Mouse (Mus musculus): ENCODE results near the gene Chn1.

DNA sequence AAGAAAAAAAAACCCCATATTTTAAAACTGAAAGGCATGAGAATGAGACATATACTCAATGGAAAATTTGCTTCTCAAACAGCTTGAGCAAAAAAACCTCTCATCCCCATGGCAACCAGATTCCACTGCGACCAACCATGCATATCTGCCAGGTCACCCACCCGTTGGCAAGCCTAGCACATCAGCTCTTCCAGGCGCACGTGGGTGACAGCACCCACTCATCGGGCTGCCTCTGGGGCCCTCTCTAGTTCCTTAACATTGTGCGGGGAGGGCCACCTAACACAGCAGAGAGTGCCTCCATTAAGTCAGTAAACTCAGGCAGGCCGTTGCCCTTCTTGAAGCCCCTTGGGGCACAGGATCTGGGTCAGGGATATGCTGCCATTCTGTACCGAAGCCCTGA lies 170.1 kb downstream of the Chn1 start:
- TF ChIP-seq CTCF (IDR thresholded peaks at IDR 0.05; ENCODE audit: low read depth, low read length): no peak
- no peak for TF ChIP-seq POLR2A (IDR thresholded peaks at IDR 0.05; ENCODE audit: borderline replicate concordance, low read depth, low read length)
